Mouse (Mus musculus): ENCODE data around the gene Polr2a.

Polr2a gene

DNA sequence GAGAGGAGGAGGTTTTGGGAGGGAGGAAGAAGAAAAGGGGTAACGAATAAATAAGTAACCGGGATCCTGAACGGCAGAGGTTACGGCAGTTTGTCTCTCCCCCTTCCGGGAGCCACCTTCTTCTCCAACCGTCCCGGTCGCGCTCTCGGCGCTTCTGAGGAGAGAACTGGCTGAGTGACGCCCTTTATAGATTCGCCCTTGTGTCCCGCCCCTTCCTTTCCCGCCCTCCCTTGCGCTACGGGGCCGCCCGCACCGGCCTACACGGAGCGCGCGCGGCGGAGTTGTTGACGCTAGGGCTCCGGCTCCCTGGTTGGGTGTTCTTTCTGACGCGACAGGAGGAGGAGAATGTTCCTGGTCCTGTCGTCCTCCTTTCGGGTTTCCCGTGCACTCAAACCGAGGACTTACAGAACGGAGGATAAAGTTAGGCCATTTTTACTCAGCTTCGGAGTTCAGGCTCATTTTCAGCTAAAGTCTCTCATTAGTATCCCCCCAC is at the start of gene Polr2a:
Polr2a (minus strand) TSS at position 160 of the 493 bp plus-strand sequence.
- peak; percentile 97 for DNase-seq (ENCODE audit: low read depth, low spot score)

DNA sequence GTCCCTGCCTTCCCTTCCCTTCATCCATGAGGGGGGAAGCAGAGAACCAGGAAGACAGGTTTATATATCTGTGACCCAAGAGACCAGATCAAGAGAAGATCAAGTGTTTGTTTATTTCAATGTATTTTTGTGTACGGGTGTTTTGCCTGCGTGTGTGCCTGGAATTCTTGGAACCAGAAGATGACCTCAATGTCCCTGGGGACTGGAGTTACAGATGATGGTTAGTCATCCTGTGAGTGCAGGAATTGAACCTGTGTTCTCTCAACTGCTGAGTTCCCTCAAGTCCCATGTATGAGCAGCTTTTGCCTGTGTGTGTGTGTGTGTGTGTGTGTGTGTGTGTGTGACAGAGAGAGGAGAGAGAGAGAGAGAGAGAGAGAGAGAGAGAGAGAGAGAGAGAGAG is 49.2 kb upstream of the Polr2a start:
- no peak for DNase-seq (ENCODE audit: low read depth, low spot score)

GRCm38 (mm10) chr11:69806378-69806777 is 47.9 kb upstream of the Polr2a start:
- no peak for DNase-seq (ENCODE audit: low read depth, low spot score)

DNA sequence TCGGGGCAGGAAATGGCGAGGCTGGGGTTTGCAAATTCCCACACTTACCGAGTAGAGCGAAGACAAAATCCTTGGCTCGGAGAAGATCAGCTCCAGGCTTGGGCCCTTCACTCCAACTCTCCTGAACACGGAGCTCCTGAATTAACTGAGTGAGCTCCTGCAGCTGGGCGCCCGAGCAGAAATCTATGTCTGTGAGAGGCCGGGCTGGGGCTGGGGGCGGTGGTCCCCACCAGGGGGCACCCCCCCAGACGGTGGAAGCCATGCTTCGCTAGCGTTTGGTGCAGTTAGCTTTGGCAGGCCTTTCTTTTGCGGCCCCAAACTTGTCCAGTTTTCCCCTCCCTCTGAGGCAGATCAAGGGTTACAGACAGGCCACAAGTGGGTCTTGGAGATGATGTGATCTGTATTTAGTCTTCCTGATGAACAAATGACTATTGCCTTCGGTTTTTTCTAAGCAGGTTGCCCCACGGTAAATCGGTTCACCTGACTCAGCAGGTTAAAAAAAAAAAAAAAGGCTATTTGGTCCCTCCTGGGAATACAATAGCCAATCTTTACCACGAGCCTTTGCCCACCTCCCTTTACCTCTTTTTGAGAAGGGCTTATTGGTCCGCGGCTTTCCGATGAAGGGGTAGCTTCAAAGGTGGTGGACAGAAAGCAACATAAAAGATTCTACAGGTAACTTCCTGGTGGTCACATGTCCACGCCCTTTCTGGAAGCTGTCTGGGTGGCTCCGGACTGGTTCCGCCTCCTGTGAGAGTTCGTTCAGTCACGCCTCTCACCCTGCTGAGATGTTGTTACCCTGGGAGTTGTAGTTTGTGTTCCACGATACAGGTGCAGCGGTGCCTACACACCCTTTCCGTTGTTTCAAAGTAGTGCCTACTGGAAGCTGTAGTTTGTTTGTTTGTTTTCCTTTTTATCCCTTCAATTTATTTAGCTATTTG is 46.8 kb upstream of the Polr2a start, which contains the start of gene Tmem102:
Tmem102 (minus strand) TSS at position 653 of the 938 bp plus-strand sequence.
- no peak for DNase-seq (ENCODE audit: low read depth, low spot score)

DNA sequence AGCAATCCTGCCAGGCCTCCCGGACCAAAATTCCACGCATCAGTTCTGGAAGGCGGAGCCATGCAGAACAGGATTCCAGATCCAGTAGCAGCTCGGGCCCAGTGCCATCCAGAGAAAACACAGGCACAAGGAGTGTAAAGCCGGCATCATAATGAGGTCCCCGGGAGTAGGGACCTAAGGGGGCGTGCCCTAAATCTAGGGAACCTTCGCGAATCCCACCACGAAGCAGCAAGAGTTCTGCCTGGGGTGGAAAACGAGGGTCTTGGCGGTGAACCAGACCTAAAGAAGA is 46.2 kb upstream of the Polr2a start:
- no peak for DNase-seq (ENCODE audit: low read depth, low spot score)

GRCm38 (mm10) chr11:69803786-69804651 is 45.6 kb upstream of the Polr2a start:
- DNase-seq (ENCODE audit: low read depth, low spot score) = no peak

- no peak for DNase-seq (ENCODE audit: low read depth, low spot score)
These were observed 44.9 kb upstream of the Polr2a start for GRCm38 (mm10) chr11:69803328-69803727.

- DNase-seq (ENCODE audit: low read depth, low spot score) = peak; percentile 61
These were observed 44.2 kb upstream of the Polr2a start for GRCm38 (mm10) chr11:69802648-69803105.

- DNase-seq (ENCODE audit: low read depth, low spot score) = no peak
These were observed 43.0 kb upstream of the Polr2a start, which contains the start of gene Fgf11 for GRCm38 (mm10) chr11:69801379-69801977. Gene Fgf11 (minus strand): TSS chr11:69801857.

DNA sequence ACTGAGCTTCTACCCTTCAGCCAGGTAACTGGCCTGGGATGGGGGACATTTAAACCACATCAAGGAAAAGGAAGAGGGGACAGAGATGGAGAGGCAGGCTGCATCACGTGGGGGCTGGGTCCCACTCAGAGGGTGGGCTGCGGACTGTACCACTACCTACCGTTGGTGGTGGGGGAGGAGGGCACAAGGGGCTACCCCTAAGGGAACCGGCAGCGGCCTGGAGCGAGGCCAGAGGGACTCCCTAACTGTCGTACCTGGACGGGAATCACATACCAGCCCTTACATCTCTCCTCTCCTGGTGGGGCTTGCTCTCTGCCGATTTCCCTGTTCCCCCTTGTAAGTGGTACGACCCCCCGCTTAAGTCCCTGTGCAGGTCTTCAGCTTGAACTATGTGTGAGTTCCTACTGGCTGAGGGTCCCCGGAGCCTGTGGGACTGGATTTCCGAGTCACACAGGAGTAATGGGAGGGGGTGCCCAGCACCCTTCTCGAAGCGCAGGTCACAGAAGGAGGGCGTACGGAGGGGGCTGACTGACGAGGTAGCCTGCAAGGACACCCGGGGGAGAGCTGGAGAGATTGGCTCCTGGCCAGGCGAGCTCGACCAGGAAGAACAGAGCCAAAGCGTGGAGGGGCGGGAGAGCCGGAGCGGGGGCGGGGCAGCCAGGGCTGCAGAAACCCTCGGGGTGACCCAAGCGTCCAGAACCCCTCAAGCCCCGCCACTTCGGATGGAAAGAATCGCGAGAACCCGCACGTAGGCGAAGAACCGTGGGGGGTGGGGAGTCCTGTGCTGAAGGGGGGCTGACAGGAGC is 42.2 kb upstream of the Polr2a start:
- DNase-seq (ENCODE audit: low read depth, low spot score) = no peak

DNA sequence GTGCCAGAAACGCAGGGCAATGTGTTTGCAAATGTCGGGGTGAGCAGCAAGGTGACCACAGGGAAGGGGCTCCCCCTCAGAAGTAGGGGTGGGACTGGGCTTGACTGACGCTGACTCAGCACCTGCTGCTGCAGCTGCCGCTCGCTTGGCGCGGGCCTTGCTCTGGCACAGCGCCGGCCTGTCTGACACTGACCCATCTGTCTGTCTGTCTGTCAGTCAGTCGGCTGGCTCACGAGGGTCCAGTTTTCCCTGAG is 41.6 kb upstream of the Polr2a start:
- no peak for DNase-seq (ENCODE audit: low read depth, low spot score)

GRCm38 (mm10) chr11:69799394-69800137 is 41.1 kb upstream of the Polr2a start:
- DNase-seq (ENCODE audit: low read depth, low spot score) = no peak

DNA sequence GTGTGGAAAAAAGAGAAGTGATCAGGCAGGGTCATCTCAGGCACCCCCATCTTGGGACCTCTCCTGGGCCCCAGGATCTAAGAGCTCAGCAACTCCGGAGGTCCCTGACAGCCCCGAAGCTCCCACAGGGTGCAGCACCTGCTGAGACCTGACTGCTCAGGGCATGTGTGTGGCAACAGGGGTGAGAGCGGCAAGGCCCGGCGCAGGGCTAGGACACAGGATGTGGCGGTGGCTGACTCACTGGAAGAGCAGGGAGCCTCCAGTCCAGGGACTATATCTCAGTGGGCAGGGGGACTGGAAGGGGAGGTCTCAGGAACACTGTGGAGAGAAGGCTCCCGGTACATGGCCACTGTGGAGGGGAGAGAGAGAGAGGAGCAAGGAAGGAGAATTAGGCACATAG is 39.5 kb upstream of the Polr2a start:
- no peak for DNase-seq (ENCODE audit: low read depth, low spot score)

DNA sequence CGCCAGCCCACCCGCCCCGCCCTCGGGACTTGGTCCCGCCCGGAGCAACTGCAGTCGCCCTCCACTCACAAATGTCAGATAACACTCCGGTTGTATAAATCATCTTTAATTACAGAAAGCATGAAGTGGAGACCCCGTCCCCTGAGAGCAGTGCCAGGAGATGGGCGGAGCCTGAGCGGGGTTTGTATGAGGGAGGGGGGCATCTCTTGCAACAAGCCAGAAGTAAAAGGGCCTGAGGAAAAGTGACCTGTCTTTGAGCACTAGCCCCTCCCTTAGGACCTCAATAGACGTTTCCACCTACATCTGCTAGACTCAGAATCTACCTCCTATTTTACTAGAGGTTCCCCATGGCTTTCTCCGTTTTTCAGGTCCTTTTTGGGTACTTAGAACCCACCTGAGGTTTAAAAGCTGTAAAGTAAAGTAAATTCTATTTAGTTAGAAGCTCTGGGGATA is 37.6 kb upstream of the Polr2a start:
- DNase-seq (ENCODE audit: low read depth, low spot score) = no peak

DNA sequence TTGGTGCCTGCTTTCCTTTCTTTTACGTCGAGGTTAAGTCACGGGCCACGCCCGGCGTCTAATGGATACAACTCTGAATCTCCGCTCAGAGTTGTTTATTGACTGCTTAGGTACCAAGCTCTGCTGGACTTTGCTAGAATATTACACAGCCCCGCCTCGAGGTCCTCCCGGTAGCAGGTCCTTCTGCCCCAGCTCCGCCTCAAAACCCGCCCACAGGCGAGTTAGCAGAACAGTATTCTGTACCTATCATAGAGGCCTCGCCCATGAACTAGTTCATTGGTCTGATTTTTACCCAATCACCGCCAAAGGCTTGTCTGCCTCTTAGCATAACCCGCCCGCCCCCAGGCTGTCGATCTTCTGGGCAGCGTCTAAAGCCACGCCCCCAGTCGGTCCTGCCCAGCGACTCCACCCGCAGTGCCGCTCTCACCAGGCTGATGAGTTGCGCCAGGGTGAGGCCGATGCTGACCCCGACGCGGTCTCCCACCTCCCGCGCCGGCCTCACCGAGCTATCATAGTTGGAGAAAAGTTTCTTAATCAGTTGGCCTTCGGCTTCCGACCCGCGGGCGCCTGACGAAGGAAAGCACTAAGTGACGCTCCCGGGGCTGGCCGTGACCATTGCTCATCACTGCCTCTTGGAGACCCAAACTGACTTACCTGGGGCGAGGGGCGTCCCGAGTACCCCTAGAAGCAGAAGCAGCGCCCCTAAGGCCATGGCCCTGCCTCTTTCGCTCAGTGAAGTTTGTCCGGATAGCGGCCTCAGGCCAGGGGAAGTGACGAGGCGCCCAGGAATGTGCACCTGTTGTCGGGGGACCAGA is 36.9 kb upstream of the Polr2a start, which contains the start of gene Chrnb1:
Chrnb1 (minus strand) TSS at position 776 of the 815 bp plus-strand sequence.
- peak; percentile 94 for DNase-seq (ENCODE audit: low read depth, low spot score)

DNA sequence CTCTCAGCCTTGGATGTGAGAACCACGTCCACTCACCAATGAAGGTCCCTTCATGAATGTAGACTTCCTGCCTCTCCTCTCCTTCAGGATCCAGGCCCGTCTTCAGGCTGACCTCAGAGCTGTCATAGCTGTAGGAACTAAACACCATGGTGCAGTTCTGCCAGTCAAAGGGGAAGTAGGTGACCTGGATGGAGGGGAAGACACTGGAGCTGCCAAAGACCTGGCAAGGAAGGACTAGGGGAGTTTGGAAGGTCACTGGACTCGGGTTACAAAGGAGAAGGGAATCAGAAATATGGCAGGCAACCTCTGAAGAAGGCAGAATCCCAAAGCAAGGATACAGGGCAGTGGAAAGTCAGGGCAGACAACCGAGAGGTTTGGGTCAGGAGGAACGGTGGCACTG is 35.0 kb upstream of the Polr2a start:
- no peak for DNase-seq (ENCODE audit: low read depth, low spot score)

DNA sequence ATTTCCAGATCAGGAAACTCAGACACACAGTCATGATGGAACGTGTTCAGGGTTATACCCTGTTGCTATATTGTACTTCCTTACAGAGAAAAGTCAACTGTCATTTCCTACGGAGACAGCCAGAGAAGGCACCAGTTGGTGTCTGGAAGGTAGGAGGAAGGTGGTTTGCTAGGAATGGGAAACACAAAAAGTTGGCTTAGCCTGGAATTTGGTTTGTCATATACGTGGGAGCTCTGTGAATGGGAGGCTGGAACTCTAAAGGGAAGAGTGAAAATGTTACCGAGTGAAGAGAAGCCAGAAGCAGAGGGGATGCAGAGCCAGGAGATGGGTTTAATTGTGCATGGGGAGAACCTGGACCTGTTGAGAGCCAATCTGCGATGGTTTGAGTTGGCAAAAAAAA is 33.0 kb upstream of the Polr2a start:
- no peak for DNase-seq (ENCODE audit: low read depth, low spot score)

DNA sequence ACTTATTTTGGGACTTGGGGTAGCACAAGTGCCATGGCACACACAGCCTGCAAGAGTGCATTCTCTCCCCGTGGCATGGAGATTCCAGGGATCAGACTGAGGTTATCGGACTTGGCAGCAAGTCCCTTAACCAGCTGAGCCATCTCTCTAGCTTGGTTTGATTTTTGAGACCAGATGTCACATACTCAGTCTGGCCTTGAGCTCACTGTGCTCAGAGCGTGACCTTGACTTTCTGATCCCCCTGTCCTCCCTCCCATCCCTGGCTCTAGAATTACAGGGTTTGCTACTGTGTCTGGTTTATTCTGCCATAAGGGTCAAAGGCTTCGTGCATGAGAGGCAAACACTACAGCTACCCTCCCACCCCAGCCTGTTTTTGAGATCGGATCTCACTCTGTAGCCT is 31.0 kb upstream of the Polr2a start:
- no peak for DNase-seq (ENCODE audit: low read depth, low spot score)

- no peak for DNase-seq (ENCODE audit: low read depth, low spot score)
These were observed 28.9 kb upstream of the Polr2a start for GRCm38 (mm10) chr11:69787306-69787705.

Data from telencephalon, adult 2 months (tissue).